Mouse (Mus musculus): ENCODE results near the gene Zfp770. TPM values are rescaled to one million over a fixed set of nuclear protein-coding genes. Genes with fewer than 3 reads are reported as not detected.
"Not testable (repeated sequence)": the region's sequence is repeated elsewhere in the genome, so short reads cannot be mapped to it uniquely, and the experiment has no call there.

Gene Zfp770
- 2.8 and 3.2 TPM in 2 replicates for polyA plus RNA-seq (2016; fragmentation: Nextera tagmentation; extraction: Ambion mirVana)

DNA sequence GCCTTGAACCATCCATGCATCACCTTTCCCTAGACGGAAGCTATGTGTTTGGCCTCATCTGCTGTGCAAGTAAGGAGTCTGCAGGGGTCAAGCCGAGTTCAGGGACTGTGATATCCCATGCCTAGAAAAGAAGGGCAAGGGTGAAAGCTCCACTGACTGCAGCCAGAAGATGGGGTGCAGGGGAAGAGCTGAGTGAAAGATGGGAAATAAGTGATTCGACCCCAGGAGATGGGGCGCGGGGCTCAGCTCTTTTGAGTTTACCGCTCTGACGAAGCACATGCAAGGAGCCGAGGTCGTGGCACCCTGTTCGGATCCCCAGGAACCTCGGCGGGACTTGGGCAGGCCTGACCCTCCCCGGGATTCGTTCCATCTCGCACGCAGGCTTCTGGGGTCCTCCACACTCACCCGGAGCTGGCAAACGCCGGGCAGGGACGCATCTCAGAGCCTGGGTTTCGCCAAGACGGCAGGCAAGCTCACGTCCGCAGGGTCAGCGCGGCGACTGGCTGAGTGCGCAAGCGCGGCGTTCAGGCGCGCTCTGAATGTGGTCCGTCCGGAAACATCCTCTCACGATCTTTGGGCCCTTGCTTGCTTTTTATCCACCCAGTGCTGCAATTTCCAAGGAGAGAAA lies at the start of gene Zfp770:
TSS of gene Zfp770 (minus strand) at position 538 of the 628 bp plus-strand sequence.
- WGBS, result under 1% methylated on average over 36 of the region's 36 CpGs
- Histone ChIP-seq H3K27me3 (ENCODE audit: insufficient read depth, poor library complexity, severe bottlenecking) (no peaks in the 10 kb centered on the region), H3K4me3 (peak within 1 kb of the TSS; percentile 90), H3K4me1 (peaks cover 10% of the 10 kb centered on the region), H3K36me3 (peaks cover 13% of the 10 kb centered on the region), H3K9me3 (no peaks in the 10 kb centered on the region), H3K27ac (peak within 1 kb of the TSS; percentile 98)
- DNase-seq (ENCODE audit: low spot score), result peak; percentile 86

DNA sequence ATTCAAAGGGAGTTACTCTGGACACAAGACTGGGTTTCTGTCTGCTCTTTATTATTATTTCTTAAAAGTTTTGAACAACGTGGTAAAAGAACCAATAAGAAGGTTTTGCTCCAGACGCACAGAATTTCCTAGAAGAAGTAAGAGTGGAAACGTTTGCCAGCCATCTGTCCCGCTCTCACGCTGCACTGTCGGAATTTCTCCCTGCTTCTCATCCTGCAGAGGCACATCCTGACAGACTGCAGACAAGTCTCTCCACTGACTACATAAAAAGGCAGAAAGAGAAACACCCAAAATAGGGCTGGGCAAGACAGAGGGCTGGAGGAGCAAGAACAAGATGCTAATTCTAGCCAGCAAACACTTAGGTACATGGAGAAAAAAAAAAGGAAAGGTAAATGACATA lies 48.2 kb upstream of the Zfp770 start:
- Histone ChIP-seq H3K27me3 (ENCODE audit: insufficient read depth, poor library complexity, severe bottlenecking) (no peaks in the 10 kb centered on the region), H3K27ac (peak overlapping the region; percentile 63; the same call in 1 of the 2 replicates), H3K36me3 (no peaks in the 10 kb centered on the region), H3K9me3 (no peaks in the 10 kb centered on the region), H3K4me1 (peaks cover 3% of the 10 kb centered on the region; the same call in 1 of the 2 replicates), H3K4me3 (peak overlapping the region; percentile 10; the same call in 1 of the 2 replicates)
- DNase-seq (ENCODE audit: low spot score), result no peak
- 25% methylated on average over 6 of the region's 6 CpGs for WGBS

DNA sequence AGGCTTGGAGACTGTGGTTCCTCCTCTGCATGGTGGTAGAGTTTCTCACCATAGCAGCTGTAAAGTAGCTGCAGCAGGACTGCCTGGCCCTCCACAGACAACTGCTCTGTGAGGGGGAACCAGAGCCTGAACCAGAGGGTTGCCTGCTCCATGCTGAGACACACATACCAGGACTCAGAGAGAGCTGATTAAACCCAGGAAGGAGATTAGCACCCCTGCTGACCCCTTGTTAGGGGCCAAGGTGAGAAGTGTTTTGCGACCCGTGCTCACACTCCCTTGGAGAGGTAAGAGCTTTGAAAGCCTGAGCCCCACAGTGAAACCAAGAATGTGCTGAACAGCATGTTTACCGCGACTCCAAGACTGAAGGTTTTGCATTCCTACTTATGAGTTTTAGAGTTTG lies 36.4 kb upstream of the Zfp770 start:
- no peaks in the 10 kb centered on the region for H3K4me1 ChIP-seq
- 6% methylated on average over 4 of the region's 4 CpGs for WGBS
- H3K27me3 ChIP-seq (ENCODE audit: insufficient read depth, poor library complexity, severe bottlenecking), result no peaks in the 10 kb centered on the region
- no peaks in the 10 kb centered on the region for H3K9me3 ChIP-seq
- H3K36me3 ChIP-seq, result no peaks in the 10 kb centered on the region
- H3K27ac ChIP-seq, result no peak overlapping the region
- H3K4me3 ChIP-seq, result no peak overlapping the region
- DNase-seq (ENCODE audit: low spot score), result no peak

DNA sequence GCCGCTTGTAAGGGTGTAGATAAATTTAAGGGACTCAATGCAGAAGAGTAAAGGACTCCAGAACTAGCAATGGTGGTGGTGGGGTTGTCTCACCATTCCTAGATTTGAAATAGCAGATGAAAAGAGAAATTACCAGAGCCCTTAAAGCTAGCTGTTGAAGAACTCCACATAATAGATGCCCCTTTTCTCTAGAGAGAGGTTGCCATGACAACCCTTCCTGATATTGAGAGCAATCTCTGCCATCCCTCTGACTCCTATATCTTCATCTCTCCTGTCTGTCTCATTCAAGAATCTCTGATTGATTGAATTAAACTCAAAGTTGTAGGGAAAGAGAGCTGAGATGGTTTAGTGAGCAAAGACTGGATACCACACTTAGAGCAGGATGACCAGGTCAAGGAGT lies 35.3 kb upstream of the Zfp770 start:
- H3K9me3 ChIP-seq, result no peaks in the 10 kb centered on the region
- H3K27ac ChIP-seq, result no peak overlapping the region
- WGBS, result 71% methylated on average over 1 of the region's 1 CpGs
- DNase-seq (ENCODE audit: low spot score), result no peak
- H3K4me3 ChIP-seq, result no peak overlapping the region
- no peaks in the 10 kb centered on the region for H3K36me3 ChIP-seq
- no peaks in the 10 kb centered on the region for H3K27me3 ChIP-seq (ENCODE audit: insufficient read depth, poor library complexity, severe bottlenecking)
- H3K4me1 ChIP-seq, result no peaks in the 10 kb centered on the region

DNA sequence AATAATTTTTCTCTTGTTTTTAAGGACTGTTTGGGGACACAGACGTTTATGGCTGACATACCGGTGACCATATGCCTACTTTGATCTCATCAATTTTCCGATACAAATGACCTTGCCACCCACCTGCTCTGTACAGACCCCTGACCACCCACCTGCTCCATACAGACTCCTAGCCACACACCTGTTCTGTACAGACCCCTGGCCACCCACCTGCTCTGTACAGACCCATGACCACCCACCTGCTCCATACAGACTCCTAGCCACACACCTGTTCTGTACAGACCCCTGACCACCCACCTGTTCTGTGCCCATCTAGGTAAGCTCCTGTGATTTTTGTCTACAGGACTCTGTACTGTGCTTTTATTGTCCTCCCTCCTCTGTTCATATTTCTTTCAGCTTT lies 34.3 kb upstream of the Zfp770 start:
- Histone ChIP-seq H3K36me3 (no peaks in the 10 kb centered on the region), H3K4me1 (no peaks in the 10 kb centered on the region), H3K4me3 (no peak overlapping the region), H3K27me3 (ENCODE audit: insufficient read depth, poor library complexity, severe bottlenecking) (no peaks in the 10 kb centered on the region), H3K27ac (no peak overlapping the region), H3K9me3 (no peaks in the 10 kb centered on the region)
- no peak for DNase-seq (ENCODE audit: low spot score)
- WGBS, result 78% methylated on average over 3 of the region's 3 CpGs

DNA sequence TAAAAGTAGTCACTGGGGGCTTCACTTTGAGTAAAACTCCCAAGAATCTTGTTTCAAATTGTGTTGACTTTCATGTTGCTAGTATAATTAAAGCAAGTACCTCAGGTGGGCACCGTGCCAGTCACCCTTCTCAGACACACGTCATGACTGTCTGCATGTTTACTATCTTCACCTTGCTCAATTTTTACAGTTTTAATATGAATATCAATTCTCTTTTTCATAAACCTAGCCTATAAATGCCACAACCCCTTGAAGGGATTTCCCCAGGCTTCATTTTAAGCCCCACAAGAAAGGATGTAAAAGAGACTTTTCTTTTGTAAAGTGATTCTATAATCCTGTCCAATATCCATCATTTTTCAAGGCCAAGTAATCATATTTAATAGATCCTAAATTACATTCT lies 30.0 kb upstream of the Zfp770 start:
- no peak for DNase-seq (ENCODE audit: low spot score)
- H3K4me1 ChIP-seq, result no peaks in the 10 kb centered on the region
- H3K4me3 ChIP-seq, result no peak overlapping the region
- no peaks in the 10 kb centered on the region for H3K27me3 ChIP-seq (ENCODE audit: insufficient read depth, poor library complexity, severe bottlenecking)
- H3K9me3 ChIP-seq, result no peaks in the 10 kb centered on the region
- 81% methylated on average over 2 of the region's 2 CpGs for WGBS
- H3K36me3 ChIP-seq, result no peaks in the 10 kb centered on the region
- H3K27ac ChIP-seq, result no peak overlapping the region

DNA sequence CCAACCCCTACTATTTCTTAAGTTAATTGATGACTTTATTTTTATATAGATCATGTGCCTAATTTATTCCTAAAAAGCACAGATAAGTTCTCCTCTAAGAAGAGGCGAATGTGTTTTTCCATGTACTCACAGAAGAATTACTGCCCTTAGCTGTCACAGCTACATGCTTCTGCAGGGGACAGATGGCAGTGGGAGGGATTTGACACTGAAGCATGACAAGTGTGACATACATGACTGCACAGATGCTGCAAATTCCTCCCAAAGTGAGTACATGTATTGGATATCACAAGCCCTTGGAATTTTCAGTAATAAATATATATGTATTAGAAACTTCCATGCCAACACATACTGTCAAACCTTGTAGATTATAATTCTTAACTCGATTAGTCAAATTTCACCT lies 27.4 kb upstream of the Zfp770 start:
- Histone ChIP-seq H3K36me3 (no peaks in the 10 kb centered on the region), H3K27me3 (ENCODE audit: insufficient read depth, poor library complexity, severe bottlenecking) (no peaks in the 10 kb centered on the region), H3K27ac (no peak overlapping the region), H3K4me1 (no peaks in the 10 kb centered on the region), H3K9me3 (no peaks in the 10 kb centered on the region), H3K4me3 (no peak overlapping the region)
- 77% methylated on average over 2 of the region's 2 CpGs for WGBS
- DNase-seq (ENCODE audit: low spot score), result no peak

DNA sequence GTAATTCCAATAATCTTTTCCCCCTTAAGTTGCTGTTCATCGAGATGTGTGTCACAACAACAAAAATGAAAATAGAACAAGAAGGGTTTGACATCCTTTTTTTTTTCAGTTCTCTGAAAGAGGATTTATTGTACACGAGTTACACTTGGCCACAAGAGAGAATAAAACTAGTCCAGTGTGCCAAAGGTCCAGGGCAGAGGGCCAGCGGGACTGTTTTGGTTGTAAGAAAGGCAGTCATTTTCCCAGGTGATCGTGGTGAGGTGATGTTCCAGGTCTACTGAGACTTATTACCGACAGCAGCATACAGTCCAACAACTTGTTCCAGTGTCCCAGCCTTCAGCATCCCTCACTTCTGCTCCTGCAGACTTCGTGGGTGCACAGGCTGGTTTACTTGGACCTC lies 3.8 kb upstream of the Zfp770 start:
- no peak for DNase-seq (ENCODE audit: low spot score)
- no peaks in the 10 kb centered on the region for H3K27me3 ChIP-seq (ENCODE audit: insufficient read depth, poor library complexity, severe bottlenecking)
- H3K27ac ChIP-seq, result no peak overlapping the region
- 69% methylated on average over 6 of the region's 6 CpGs for WGBS
- H3K4me3 ChIP-seq, result no peak overlapping the region
- H3K4me1 ChIP-seq, result peaks cover 4% of the 10 kb centered on the region
- no peaks in the 10 kb centered on the region for H3K36me3 ChIP-seq
- H3K9me3 ChIP-seq, result no peaks in the 10 kb centered on the region

DNA sequence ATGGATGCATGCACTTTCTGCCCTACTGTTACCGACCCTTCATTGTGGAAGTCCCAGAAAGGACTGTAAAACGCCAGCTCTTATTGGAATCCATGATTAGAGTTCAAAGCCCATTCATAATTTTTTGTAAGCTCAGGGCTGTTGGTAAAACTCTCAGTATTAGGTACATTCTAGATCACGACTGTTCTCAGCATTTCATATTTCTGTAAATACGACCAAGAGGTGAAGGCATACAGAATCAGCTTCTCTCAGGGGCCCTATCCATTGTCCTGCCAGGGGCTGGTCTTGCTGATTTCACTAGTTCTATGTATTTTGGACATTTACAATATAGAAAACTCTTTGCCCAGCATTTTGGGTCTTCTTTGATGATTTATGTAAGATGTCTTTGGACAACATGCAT lies 305 bp upstream of the Zfp770 start:
- peak overlapping the region; percentile 98 for H3K27ac ChIP-seq
- WGBS, result 36% methylated on average over 4 of the region's 4 CpGs

DNA sequence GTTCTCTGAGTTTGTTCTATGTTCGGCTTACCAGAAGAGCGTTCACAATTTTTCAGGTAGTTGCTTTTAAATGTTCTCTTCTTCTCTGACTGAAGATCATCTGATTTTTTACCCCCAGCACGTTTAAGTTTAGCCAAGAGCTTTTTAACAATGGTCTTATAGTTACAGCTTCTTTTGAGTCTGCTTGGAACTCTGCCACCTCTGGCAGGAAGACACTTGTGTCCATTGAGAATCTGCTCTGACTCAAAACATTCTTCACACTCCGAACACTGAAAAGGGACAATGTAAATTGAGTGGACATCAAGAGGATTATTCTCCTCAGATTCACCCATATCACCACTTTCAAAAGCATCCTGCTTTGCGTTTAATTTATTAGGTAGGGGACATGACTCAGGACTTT lies 4.8 kb downstream of the Zfp770 start:
- Histone ChIP-seq H3K4me3 (no peak overlapping the region), H3K9me3 (no peaks in the 10 kb centered on the region), H3K36me3 (peaks cover 25% of the 10 kb centered on the region), H3K4me1 (peaks cover 10% of the 10 kb centered on the region), H3K27ac (no peak overlapping the region), H3K27me3 (ENCODE audit: insufficient read depth, poor library complexity, severe bottlenecking) (no peaks in the 10 kb centered on the region)
- no peak for DNase-seq (ENCODE audit: low spot score)
- WGBS, result 94% methylated on average over 5 of the region's 5 CpGs

More for the DNA sequence above, 305 bp upstream of the Zfp770 start:
- Histone ChIP-seq H3K4me1 (peaks cover 10% of the 10 kb centered on the region), H3K36me3 (peaks cover 8% of the 10 kb centered on the region), H3K9me3 (no peaks in the 10 kb centered on the region), H3K27me3 (ENCODE audit: insufficient read depth, poor library complexity, severe bottlenecking) (no peaks in the 10 kb centered on the region), H3K4me3 (peak overlapping the region; percentile 90)
- DNase-seq (ENCODE audit: low spot score), result no peak

DNA sequence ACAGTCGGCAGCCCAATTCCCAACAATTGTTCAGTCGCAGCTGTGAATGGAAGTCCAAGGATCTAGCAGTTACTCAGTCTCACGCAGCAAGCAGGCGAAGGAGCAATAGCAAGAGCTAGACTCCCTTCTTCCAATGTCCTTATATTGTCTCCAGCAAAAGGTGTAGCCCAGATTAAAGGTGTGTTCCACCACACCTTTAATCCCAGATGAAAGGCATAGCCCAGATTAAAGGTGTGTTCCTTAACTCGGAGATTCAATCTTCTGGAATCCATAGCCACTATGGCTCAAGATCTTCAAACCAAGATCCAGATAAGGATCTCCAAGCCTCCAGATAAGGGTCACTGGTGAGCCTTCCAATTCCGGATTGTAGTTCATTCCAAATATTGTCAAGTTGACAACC lies 14.3 kb downstream of the Zfp770 start, which contains the start of gene Aqr:
TSS of gene Aqr (minus strand) at position 101 of the 400 bp plus-strand sequence.
- not testable (repeated sequence) for H3K4me1 ChIP-seq; H3K36me3 ChIP-seq; H3K27me3 ChIP-seq (ENCODE audit: insufficient read depth, poor library complexity, severe bottlenecking); H3K4me3 ChIP-seq; H3K27ac ChIP-seq; DNase-seq (ENCODE audit: low spot score); H3K9me3 ChIP-seq
- 78% methylated on average over 1 of the region's 6 CpGs for WGBS

DNA sequence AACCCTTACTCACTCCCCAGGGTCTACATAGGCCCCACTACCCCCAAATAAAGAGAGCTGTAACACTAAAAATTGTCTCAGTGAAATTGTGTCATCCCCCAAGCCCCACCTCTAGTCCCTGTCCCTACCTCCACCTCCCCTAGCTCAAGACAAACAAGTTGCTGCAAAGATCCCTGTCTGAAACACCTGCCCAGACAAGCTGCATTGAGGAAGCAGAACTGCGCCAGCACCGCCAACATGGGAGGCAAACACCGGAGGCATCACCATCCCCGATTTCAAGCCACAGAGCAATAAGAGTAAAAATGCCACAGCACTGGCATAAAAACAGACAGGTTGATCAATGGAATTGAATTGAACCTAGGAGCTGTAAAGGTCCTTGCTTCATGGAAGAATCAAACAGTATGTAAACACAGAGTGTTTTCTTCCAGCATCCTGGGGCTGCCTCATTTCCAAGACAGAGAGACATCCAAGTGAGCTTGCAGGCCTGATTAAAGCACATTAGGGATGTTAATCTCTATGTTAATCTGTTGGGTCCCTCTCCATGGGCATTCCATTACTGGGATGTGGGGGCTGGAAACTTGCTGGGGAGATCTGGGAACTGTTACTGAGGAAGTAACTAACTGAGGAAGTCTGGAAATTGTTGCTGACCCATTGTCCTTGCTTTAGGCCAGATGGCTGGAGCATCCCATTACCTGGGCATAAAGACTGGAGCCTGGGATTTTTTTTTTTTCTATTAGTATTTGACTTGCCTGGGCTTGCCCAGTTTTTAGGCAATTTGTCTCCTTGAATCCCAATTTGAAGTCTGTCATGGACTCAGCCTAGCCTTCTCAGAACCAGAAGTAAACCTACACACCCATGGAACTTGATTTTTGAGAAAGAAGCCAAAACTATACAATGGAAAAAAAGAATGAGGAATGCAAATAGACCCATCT lies 23.2 kb downstream of the Zfp770 start:
- no peak for DNase-seq (ENCODE audit: low spot score)
- Histone ChIP-seq H3K9me3 (no peaks in the 10 kb centered on the region), H3K4me1 (peaks cover 11% of the 10 kb centered on the region), H3K27me3 (ENCODE audit: insufficient read depth, poor library complexity, severe bottlenecking) (0 out of 2 replicates have a peak, but pooled peaks cover 5% of the 10 kb centered on the region), H3K36me3 (no peaks in the 10 kb centered on the region), H3K4me3 (no peak overlapping the region), H3K27ac (no peak overlapping the region)
- WGBS, result 35% methylated on average over 4 of the region's 4 CpGs
